Mouse (Mus musculus) erythroblast, embryonic 14.5 days (primary cell): Measurements from ENCODE around the gene Nlgn3. TPM values are rescaled to one million over a fixed set of nuclear protein-coding genes. Genes with fewer than 3 reads are reported as not detected.
A peak's percentile ranks its signal among the peaks of the same experiment; 100 is the strongest.

ENCODE experiments used
- H3K27me3 ChIP-seq: 2 replicates; pipeline ENCODE4 v1.6.1; 2012; ENCODE audit warnings: inconsistent platforms; ENCODE audit not compliant: control insufficient read depth
- H3K36me3 ChIP-seq: 2 replicates; pipeline ENCODE4 v1.6.1; 2012; ENCODE audit warnings: mild to moderate bottlenecking, inconsistent platforms; ENCODE audit not compliant: control insufficient read depth
- H3K4me1 ChIP-seq: 2 replicates; pipeline ENCODE4 v1.6.1; 2012; ENCODE audit warnings: inconsistent platforms; ENCODE audit not compliant: control insufficient read depth
- H3K4me3 ChIP-seq: replicated peaks from 2 replicates; pipeline ENCODE3; 2012; ENCODE audit warnings: moderate library complexity, mild to moderate bottlenecking, inconsistent platforms
- H3K9me3 ChIP-seq: 2 replicates; pipeline ENCODE4 v1.6.1; 2012; ENCODE audit warnings: low read length, inconsistent platforms, mixed read lengths; ENCODE audit not compliant: control insufficient read depth
- GATA1 ChIP-seq: IDR thresholded peaks from 2 replicates; pipeline ENCODE4 v1.6.1; 2012; ENCODE audit warnings: low read length, inconsistent platforms, mixed read lengths
- TAL1 ChIP-seq: IDR thresholded peaks from 3 replicates; pipeline ENCODE4 v1.6.1; 2012; ENCODE audit warnings: low read length, inconsistent platforms, mixed read lengths
- polyA plus RNA-seq: library from polyadenylated mRNA; stranded (reverse); fragments of >175 nt; gene quantifications from 2 replicates; pipeline ENCODE4 v1.2.3, GENCODE M21; 2012

Gene Nlgn3
- 0.02 TPM in 1 of 2 replicates, not detected in the other for polyA plus RNA-seq

GRCm38 (mm10) chrX:101299055-101299454 is at the start of gene Nlgn3:
TSS of gene Nlgn3 (plus strand) at chrX:101299168.
- H3K4me3 ChIP-seq = no peak within 1 kb of the TSS
- peaks cover 46% of the 10 kb centered on the region for H3K27me3 ChIP-seq
- H3K4me1 ChIP-seq = peaks cover 13% of the 10 kb centered on the region
- no peaks in the 10 kb centered on the region for H3K9me3 ChIP-seq
- TF ChIP-seq GATA1 = no peak
- TF ChIP-seq TAL1 = no peak
- peaks cover 46% of the 10 kb centered on the region for H3K36me3 ChIP-seq

GRCm38 (mm10) chrX:101253952-101254729 is 44.8 kb upstream of the Nlgn3 start, which contains the start of gene Foxo4:
TSS of gene Foxo4 (plus strand) at chrX:101254528.
- peak; percentile 77 for TF ChIP-seq GATA1
- no peak for TF ChIP-seq TAL1

GRCm38 (mm10) chrX:101254740-101255139 is 44.2 kb upstream of the Nlgn3 start:
- no peak for TF ChIP-seq TAL1
- TF ChIP-seq GATA1 = no peak
- Histone ChIP-seq H3K27me3 (peaks cover 6% of the 10 kb centered on the region; the same call in 1 of the 2 replicates), H3K9me3 (peaks cover 15% of the 10 kb centered on the region), H3K36me3 (peaks cover 43% of the 10 kb centered on the region), H3K4me1 (peaks cover 15% of the 10 kb centered on the region), H3K4me3 (peak overlapping the region; percentile 76)

More at GRCm38 (mm10) chrX:101253952-101254729, 44.8 kb upstream of the Nlgn3 start, which contains the start of gene Foxo4:
- Histone ChIP-seq H3K4me3 (peak within 1 kb of the TSS; percentile 76), H3K4me1 (peaks cover 15% of the 10 kb centered on the region), H3K36me3 (peaks cover 37% of the 10 kb centered on the region), H3K9me3 (peaks cover 15% of the 10 kb centered on the region), H3K27me3 (peaks cover 6% of the 10 kb centered on the region; the same call in 1 of the 2 replicates)

- Histone ChIP-seq H3K27me3 (peaks cover 6% of the 10 kb centered on the region; the same call in 1 of the 2 replicates), H3K4me3 (peak overlapping the region; percentile 76), H3K36me3 (peaks cover 48% of the 10 kb centered on the region), H3K9me3 (peaks cover 15% of the 10 kb centered on the region), H3K4me1 (peaks cover 21% of the 10 kb centered on the region)
- TF ChIP-seq TAL1 (no peak), GATA1 (no peak)
Measured at GRCm38 (mm10) chrX:101256603-101257002, 42.4 kb upstream of the Nlgn3 start.

GRCm38 (mm10) chrX:101260441-101261325 is 38.3 kb upstream of the Nlgn3 start:
- H3K9me3 ChIP-seq = peaks cover 6% of the 10 kb centered on the region; the same call in 1 of the 2 replicates
- TF ChIP-seq TAL1 (no peak), GATA1 (no peak)
- no peak overlapping the region for H3K4me3 ChIP-seq
- H3K27me3 ChIP-seq = peaks cover 4% of the 10 kb centered on the region; the same call in 1 of the 2 replicates
- H3K36me3 ChIP-seq = peaks cover 46% of the 10 kb centered on the region
- H3K4me1 ChIP-seq = peaks cover 17% of the 10 kb centered on the region

GRCm38 (mm10) chrX:101263892-101264291 is 35.1 kb upstream of the Nlgn3 start, which contains the start of gene Gm614:
TSS of gene Gm614 (minus strand) at chrX:101263992.
- peaks cover 9% of the 10 kb centered on the region for H3K27me3 ChIP-seq
- H3K9me3 ChIP-seq = no peaks in the 10 kb centered on the region
- H3K4me1 ChIP-seq = peaks cover 15% of the 10 kb centered on the region
- no peak within 1 kb of the TSS for H3K4me3 ChIP-seq
- H3K36me3 ChIP-seq = peaks cover 14% of the 10 kb centered on the region
- TF ChIP-seq TAL1 (no peak), GATA1 (no peak)

GRCm38 (mm10) chrX:101266631-101267030 is 32.3 kb upstream of the Nlgn3 start:
- Histone ChIP-seq H3K27me3 (peaks cover 9% of the 10 kb centered on the region), H3K36me3 (no peaks in the 10 kb centered on the region), H3K9me3 (no peaks in the 10 kb centered on the region), H3K4me1 (peaks cover 9% of the 10 kb centered on the region), H3K4me3 (no peak overlapping the region)
- TF ChIP-seq GATA1 (no peak), TAL1 (no peak)

- no peaks in the 10 kb centered on the region for H3K36me3 ChIP-seq
- H3K9me3 ChIP-seq = no peaks in the 10 kb centered on the region
- peak within 1 kb of the TSS; percentile 9 for H3K4me3 ChIP-seq
- TF ChIP-seq TAL1 (no peak), GATA1 (no peak)
- peaks cover 14% of the 10 kb centered on the region for H3K4me1 ChIP-seq
- peaks cover 9% of the 10 kb centered on the region for H3K27me3 ChIP-seq
Measured at GRCm38 (mm10) chrX:101268025-101268754, 30.8 kb upstream of the Nlgn3 start, which contains the start of gene Il2rg. TSS of gene Il2rg (minus strand) at chrX:101268255.
